Mouse (Mus musculus): ENCODE data around the gene Scgb2b24. TPM values are rescaled to one million over a fixed set of nuclear protein-coding genes. Genes with fewer than 3 reads are reported as not detected.

Gene Scgb2b24
- total RNA-seq (2021), result not detected
- long read RNA-seq, experiment 1, result 0 reads
- long read RNA-seq, experiment 2, result 0 reads

DNA sequence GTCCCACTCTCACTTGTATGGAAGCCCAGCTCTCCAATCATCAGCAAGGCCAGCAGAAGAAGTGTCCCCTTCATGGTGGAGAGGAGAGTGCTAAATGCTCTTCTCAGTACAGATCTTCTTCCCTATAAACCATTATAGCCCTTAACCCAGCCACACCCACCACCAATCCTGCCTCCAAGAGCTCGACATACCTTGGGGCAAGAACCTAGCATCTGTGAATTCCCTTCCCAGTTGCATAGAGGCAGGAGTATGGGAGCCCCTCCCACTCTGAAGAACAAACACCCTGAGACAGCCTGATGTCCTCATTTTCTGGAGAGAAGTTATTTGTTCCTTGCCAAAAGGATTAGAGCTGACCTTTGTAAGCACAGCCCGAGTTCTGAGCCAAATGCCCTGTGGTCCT, at the start of gene Scgb2b24:
Gene Scgb2b24 (minus strand): TSS at position 101 of the 400 bp plus-strand sequence.
- DNase-seq (ENCODE audit: low spot score in 2 of 2), result no peak

DNA sequence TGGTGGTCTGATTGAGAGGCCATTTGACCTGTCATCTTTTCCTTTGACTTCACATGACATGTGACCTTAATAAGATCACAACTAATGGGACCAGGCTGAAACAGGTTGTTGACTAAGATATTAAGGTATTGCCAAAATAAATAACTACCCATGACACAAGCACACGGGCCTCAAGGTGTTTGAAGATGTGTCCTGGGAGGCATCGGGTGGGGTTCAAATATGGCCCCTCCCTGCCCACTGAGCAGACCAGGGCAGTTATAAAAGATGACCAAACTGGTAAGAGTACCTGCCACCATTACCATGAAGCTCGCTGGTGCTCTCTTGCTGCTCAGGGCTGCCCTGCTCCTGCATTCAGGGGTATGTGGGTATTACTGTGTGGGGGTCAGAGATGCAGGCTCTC, 4.4 kb upstream of the Scgb2b24 start, which contains the start of gene Scgb1b24:
Gene Scgb1b24 (plus strand): TSS at position 301 of the 400 bp plus-strand sequence.
- no peak for DNase-seq (ENCODE audit: low spot score in 2 of 2)

DNA sequence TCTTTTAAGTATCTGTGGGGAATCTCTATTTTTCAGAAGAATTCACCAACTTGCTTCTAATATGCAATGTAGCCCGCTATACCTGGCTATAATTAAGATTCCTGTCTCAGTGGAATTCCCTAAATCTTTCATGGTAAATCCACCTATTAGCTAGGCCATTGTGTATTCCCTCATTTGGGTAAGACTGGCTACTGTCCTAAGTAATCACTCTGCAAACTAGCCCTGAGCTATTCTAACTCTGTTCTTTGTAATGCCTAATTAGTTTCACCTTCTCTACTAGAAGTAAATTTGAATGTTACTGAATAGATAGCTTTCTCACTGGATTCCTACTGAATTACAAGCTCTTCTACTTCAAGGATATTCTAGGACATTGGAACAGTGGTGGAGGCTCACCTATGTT, 49.2 kb downstream of the Scgb2b24 start:
- DNase-seq (ENCODE audit: low spot score in 2 of 2), result no peak

Other genes starting within 250 kb of the Scgb2b24 start
- gene Scgb2b21, start 218.9 kb downstream of the Scgb2b24 start, total RNA-seq (2021), result not detected
- not detected for gene Scgb1b24, start 4.5 kb upstream of the Scgb2b24 start, total RNA-seq (2021)
- gene Scgb2b26, start 205.7 kb upstream of the Scgb2b24 start, total RNA-seq (2021), result not detected

All from adrenal gland, adult 18-20 months (tissue).